Mouse (Mus musculus) stomach, postnatal 0 days (tissue): ENCODE results near the gene Scamp1.

Experiments used
- CTCF ChIP-seq: IDR thresholded peaks from 2 replicates; pipeline ENCODE4 v1.5.1; 2016; ENCODE audit warnings: antibody characterized with exemption, low read depth, mild to moderate bottlenecking, moderate library complexity
- EP300 ChIP-seq: optimal IDR thresholded peaks from 2 replicates; pipeline ENCODE3; 2016; ENCODE audit warnings: antibody characterized with exemption

DNA sequence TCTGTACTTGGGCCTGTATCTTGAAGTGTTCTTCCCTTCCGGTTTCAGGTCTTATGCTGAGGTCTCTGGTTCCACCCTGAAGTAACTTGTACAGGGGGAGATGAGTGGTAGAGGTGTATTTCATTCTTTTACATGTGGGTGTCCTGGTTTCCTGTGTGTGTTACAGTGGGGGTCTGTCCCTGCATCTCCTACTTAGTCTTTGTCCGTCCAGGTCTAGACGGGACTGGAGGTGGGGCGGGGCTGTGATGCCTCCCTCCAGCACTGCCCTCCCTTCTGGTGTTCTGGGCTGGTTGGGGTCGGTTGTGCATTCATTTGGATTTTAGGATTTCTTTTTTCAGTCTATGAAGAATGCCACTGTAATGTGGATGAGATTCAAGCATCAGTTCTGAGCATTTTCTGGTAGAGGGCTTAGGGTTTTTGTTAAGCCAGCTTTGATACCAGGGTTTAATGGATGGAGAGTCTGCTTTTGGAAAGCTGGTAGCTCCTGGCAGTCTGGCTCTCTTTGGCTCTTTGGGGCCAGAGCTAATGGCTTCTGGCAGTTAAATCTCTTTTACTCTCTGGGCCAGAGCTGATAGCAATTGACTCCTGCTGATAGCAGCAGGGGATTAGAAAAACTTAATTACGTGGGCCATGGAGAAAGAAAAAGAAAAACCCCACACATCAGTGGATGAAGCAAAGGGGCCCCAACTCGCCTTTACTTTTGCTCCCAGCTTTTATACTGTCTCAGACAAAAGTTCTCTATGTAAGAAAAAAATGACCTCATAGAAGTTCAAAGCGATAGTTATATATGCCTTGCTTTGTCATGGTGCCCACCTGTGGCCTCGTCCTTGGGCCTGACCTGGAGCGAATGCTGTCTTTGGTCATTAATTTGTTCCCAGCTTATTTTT is 97.2 kb downstream of the Scamp1 start:
- TF ChIP-seq CTCF, result no peak
- TF ChIP-seq EP300, result no peak
